Mouse (Mus musculus) midbrain, postnatal 0 days (tissue): Measurements from ENCODE around the gene Ncapd3. TPM values are rescaled to one million over a fixed set of nuclear protein-coding genes. Genes with fewer than 3 reads are reported as not detected.

ENCODE experiments used
- ATAC-seq: fragments of 200-750 bp; cut with Nextera tagmentation; 2 replicates; pipeline ENCODE4 v1.8.0; 2017; ENCODE audit warnings: moderate number of reproducible peaks, mild to moderate bottlenecking, moderate TSS enrichment, moderate library complexity; ENCODE audit not compliant: low FRiP score
- DNase-seq: peaks from one replicate; pipeline ENCODE4 v3.0.0-alpha.2; 2015; ENCODE audit warnings: low spot score
- H3K27ac ChIP-seq: fragments of 300-500 bp; sonication (generic); 2 replicates; pipeline ENCODE4 v1.5.1; 2014; ENCODE audit warnings: low read depth, mild to moderate bottlenecking, low read length, mixed read lengths
- H3K27me3 ChIP-seq: fragments of 300-500 bp; sonication (generic); 2 replicates; pipeline ENCODE4 v1.6.1; 2014; ENCODE audit warnings: low read length, control low read depth, mixed read lengths; ENCODE audit not compliant: insufficient read depth
- H3K36me3 ChIP-seq: fragments of 300-500 bp; sonication (generic); 2 replicates; pipeline ENCODE4 v1.6.1; 2014; ENCODE audit warnings: low read length, control low read depth, mixed read lengths; ENCODE audit not compliant: insufficient read depth
- H3K4me1 ChIP-seq: fragments of 300-500 bp; sonication (generic); 2 replicates; pipeline ENCODE4 v1.6.1; 2014; ENCODE audit warnings: mild to moderate bottlenecking, control low read depth, antibody characterized with exemption, low read length, mixed read lengths; ENCODE audit not compliant: insufficient read depth
- H3K4me2 ChIP-seq: fragments of 300-500 bp; sonication (generic); 2 replicates; pipeline ENCODE4 v1.6.1; 2014; ENCODE audit warnings: low read depth, mild to moderate bottlenecking, low read length, mixed read lengths; ENCODE audit not compliant: poor library complexity, severe bottlenecking
- H3K4me3 ChIP-seq: fragments of 300-500 bp; sonication (generic); 2 replicates; pipeline ENCODE4 v1.5.1; 2014; ENCODE audit warnings: low read depth, mild to moderate bottlenecking, low read length, moderate library complexity
- H3K9ac ChIP-seq: fragments of 300-500 bp; sonication (generic); replicated peaks from 2 replicates; pipeline ENCODE4 v1.6.1; 2014; ENCODE audit warnings: mild to moderate bottlenecking, low read length, moderate library complexity, mixed read lengths; ENCODE audit not compliant: poor library complexity, severe bottlenecking
- H3K9me3 ChIP-seq: fragments of 300-500 bp; sonication (generic); 2 replicates; pipeline ENCODE4 v1.6.1; 2016; ENCODE audit warnings: low read length, control low read depth
- CTCF ChIP-seq: IDR thresholded peaks from 2 replicates; pipeline ENCODE4 v1.5.1; 2016; ENCODE audit warnings: antibody characterized with exemption, mild to moderate bottlenecking
- WGBS: fragments of 180-500 bp; shearing (Covaris S2); extraction: QIAGEN DNeasy Blood & Tissue Kit; methylation state at CpG from one replicate; pipeline ENCODE4 v1.1.7; 2014; 5-methylcytosine and 5-hydroxymethylcytosine counted together
- polyA plus RNA-seq: library from polyadenylated mRNA; unstranded; fragments of >200 nt; fragmentation: Nextera tagmentation; extraction: Ambion mirVana; gene quantifications from 2 replicates; pipeline ENCODE4 v1.2.1, GENCODE M21; 2015
- total RNA-seq: library from RNA; depleted of rRNA; stranded (reverse); fragments of >200 nt; gene quantifications from 2 replicates; pipeline ENCODE4 v1.2.3, GENCODE M21; 2014; rRNA removed

The Ncapd3 gene
- total and polyA plus RNA-seq, 2 experiments from 2014 or later: 7.3 to 20.2 TPM

DNA sequence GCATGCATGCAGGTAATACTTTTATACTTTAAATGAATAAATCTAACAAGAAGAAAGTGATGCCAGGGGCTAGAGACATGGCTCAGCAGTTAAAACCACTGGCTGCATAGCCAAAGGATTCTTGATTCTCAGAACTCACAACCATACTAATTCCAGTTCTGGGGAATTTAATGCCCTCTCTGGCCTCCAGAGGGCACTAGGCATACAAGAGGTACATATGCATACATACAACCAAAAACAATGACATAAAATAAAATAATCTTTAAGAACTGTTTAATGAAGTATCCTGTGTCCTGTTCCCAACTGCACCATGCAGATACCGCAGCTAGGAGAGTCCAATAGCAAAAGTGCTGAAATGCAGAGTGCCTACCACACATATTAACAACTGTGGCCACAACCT lies 104.4 kb downstream of the Ncapd3 start:
- TF ChIP-seq CTCF: peak; percentile 76
- Histone ChIP-seq H3K9me3 (no peaks in the 10 kb centered on the region), H3K27me3 (no peaks in the 10 kb centered on the region), H3K9ac (no peak overlapping the region), H3K4me1 (no peaks in the 10 kb centered on the region), H3K4me2 (no peak overlapping the region), H3K4me3 (no peak overlapping the region), H3K27ac (no peak overlapping the region), H3K36me3 (no peaks in the 10 kb centered on the region)
- 81% methylated on average over 1 of the region's 1 CpGs for WGBS
- ATAC-seq (no peak), DNase-seq (peak; percentile 54)

DNA sequence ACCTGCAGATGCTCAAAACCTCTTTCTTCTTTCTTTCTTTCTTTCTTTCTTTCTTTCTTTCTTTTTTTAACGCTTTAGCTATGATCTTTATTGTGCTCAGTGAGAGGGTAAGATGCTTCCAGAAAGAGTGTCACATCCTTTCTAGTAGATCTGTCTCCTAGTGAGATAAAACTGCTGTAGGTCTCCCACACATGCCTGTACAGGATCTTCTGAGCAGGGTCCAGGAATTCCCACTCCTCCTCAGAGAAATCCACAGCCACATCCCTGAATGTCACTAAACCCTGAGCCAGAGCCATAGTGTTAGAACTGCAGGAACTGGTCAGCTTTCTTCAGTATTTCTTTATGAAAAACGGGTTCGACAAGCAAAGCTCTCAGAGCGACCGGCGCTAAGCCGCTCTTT lies 105.4 kb downstream of the Ncapd3 start:
- no peak overlapping the region for H3K4me3 ChIP-seq
- DNase-seq (no peak), ATAC-seq (no peak)
- 88% methylated on average over 7 of the region's 7 CpGs for WGBS
- H3K4me2 ChIP-seq: no peak overlapping the region
- no peaks in the 10 kb centered on the region for H3K4me1 ChIP-seq
- TF ChIP-seq CTCF: no peak
- no peaks in the 10 kb centered on the region for H3K36me3 ChIP-seq
- no peak overlapping the region for H3K27ac ChIP-seq
- no peaks in the 10 kb centered on the region for H3K9me3 ChIP-seq
- H3K9ac ChIP-seq: no peak overlapping the region
- H3K27me3 ChIP-seq: no peaks in the 10 kb centered on the region

DNA sequence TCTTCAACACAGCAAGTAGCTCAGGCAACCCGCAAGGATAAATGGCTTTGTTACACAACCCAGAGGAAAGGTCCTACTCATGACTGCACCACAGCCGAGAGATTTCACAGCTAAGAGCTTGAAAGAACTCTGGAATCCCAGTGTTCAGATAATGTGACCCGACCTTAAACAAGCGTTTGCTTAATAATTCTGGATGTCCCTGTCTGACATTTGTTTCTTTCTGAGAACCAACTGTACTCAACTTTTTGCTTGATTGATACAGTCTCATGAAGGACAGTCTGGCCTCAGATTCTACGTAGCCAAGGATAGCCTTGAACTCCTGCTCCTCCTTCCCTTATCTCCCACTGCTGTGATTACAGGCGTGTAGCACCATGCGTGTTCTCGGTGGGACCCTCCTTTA lies 106.7 kb downstream of the Ncapd3 start:
- ATAC-seq (no peak), DNase-seq (no peak)
- H3K4me3 ChIP-seq: no peak overlapping the region
- WGBS: 79% methylated on average over 8 of the region's 8 CpGs
- H3K9ac ChIP-seq: no peak overlapping the region
- H3K4me2 ChIP-seq: no peak overlapping the region
- H3K27me3 ChIP-seq: no peaks in the 10 kb centered on the region
- H3K4me1 ChIP-seq: no peaks in the 10 kb centered on the region
- H3K9me3 ChIP-seq: no peaks in the 10 kb centered on the region
- TF ChIP-seq CTCF: no peak
- H3K27ac ChIP-seq: no peak overlapping the region
- 0 out of 2 replicates have a peak, but pooled peaks cover 8% of the 10 kb centered on the region for H3K36me3 ChIP-seq

DNA sequence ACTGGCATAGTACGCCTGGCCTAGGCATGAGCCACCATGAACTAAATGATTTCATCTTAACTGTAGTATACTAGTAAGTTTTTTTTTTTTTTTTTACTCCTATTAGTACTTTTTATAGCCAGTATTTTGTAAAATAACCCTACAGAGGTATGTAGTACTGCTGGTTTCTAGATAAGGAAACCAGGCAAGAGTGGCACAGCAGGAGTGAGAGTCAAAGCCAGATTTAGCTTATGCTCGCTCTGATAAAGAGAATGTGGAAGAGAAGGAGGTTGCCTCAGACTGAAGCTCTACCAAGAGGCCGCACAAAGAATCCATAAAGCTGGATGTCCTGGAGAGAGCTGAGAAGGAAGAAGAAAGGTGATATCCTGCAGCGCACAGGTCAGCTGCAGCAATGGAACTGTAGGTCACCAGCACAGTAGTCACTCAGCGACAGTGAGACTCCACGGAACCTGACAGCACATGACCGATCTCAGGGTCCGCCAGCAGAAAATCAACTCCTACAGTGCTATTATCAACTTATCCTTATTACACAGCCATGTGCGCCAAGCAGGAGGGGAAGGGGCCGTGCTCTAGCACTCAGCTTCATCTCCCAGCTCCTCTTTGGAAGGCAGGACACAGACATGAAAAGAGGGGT lies 110.6 kb downstream of the Ncapd3 start:
- 91% methylated on average over 10 of the region's 10 CpGs for WGBS
- no peaks in the 10 kb centered on the region for H3K27me3 ChIP-seq
- ATAC-seq: no peak
- no peak overlapping the region for H3K9ac ChIP-seq
- no peak for DNase-seq
- H3K4me1 ChIP-seq: no peaks in the 10 kb centered on the region
- no peak overlapping the region for H3K4me2 ChIP-seq
- no peak for TF ChIP-seq CTCF
- H3K27ac ChIP-seq: no peak overlapping the region
- H3K4me3 ChIP-seq: no peak overlapping the region
- peaks cover 11% of the 10 kb centered on the region; the same call in 1 of the 2 replicates for H3K36me3 ChIP-seq
- no peaks in the 10 kb centered on the region for H3K9me3 ChIP-seq

DNA sequence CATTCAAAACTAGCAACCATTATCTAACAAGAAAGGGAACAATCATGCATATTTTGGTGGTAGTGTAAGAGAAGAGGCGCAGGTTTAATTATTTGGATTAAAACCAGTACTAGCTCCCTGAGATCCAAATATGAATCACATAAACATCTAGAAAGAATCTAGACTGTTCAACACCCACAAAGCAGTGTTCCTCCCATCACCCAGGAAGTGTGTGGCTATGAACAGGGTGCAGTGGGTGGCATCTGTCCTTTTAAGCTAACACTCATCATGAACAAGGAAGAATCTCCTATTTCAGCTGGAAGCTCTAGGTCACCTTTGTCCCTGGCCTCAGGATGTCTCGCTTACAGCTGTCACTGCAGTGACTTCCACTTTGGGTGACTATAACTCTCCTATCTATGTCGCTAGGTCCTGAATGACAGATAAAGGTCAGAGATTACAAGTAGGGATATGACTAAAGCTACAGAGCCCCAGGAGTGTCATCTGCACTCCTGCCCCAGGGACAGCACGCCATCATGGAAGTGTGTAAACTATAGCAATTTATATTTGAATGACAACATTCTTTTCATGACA lies 114.4 kb downstream of the Ncapd3 start:
- Histone ChIP-seq H3K9me3 (no peaks in the 10 kb centered on the region), H3K36me3 (peaks cover 11% of the 10 kb centered on the region; the same call in 1 of the 2 replicates), H3K27me3 (no peaks in the 10 kb centered on the region), H3K27ac (no peak overlapping the region), H3K4me2 (no peak overlapping the region), H3K9ac (no peak overlapping the region), H3K4me1 (no peaks in the 10 kb centered on the region; the same call in 1 of the 2 replicates), H3K4me3 (no peak overlapping the region)
- DNase-seq: no peak
- ATAC-seq: no peak
- no peak for TF ChIP-seq CTCF
- WGBS: 93% methylated on average over 4 of the region's 4 CpGs

Other genes with a start within 250 kb of the Ncapd3 start
- gene Glb1l2, start 223.7 kb upstream of the Ncapd3 start, total RNA-seq: 2.8 TPM in 2 replicates
- 2.2 and 2.6 TPM in 2 replicates for gene Glb1l2, start 223.7 kb upstream of the Ncapd3 start, polyA plus RNA-seq
- not detected in 2 replicates for gene Glb1l3, start 169.3 kb upstream of the Ncapd3 start, total RNA-seq
- gene Glb1l3, start 169.3 kb upstream of the Ncapd3 start, polyA plus RNA-seq: not detected in 2 replicates
- gene Gm1110, start 107.1 kb upstream of the Ncapd3 start, total RNA-seq: 0.38 TPM in 1 of 2 replicates, not detected in the other
- not detected in 2 replicates for gene Gm1110, start 107.1 kb upstream of the Ncapd3 start, polyA plus RNA-seq
- 13.9 and 19.7 TPM in 2 replicates for gene Acad8, start 30.6 kb upstream of the Ncapd3 start, total RNA-seq
- 20.7 and 22.3 TPM in 2 replicates for gene Acad8, start 30.6 kb upstream of the Ncapd3 start, polyA plus RNA-seq
- 48.1 and 68.6 TPM in 2 replicates for gene Thyn1, start 30.5 kb upstream of the Ncapd3 start, total RNA-seq
- gene Thyn1, start 30.5 kb upstream of the Ncapd3 start, polyA plus RNA-seq: 136 and 140 TPM in 2 replicates
- 145 and 161 TPM in 2 replicates for gene Vps26b, start 110 bp upstream of the Ncapd3 start, total RNA-seq
- 80.8 and 85.2 TPM in 2 replicates for gene Vps26b, start 110 bp upstream of the Ncapd3 start, polyA plus RNA-seq
- gene Jam3, start 125.2 kb downstream of the Ncapd3 start, total RNA-seq: 20.6 and 37.3 TPM in 2 replicates
- gene Jam3, start 125.2 kb downstream of the Ncapd3 start, polyA plus RNA-seq: 28.8 and 29.2 TPM in 2 replicates